Mouse (Mus musculus) CH12.LX (cell line): ENCODE measurements around the gene Slit2.

Source experiments
- CHD1 ChIP-seq: IDR thresholded peaks from 2 replicates; pipeline ENCODE4 v1.6.1; 2012; ENCODE audit warnings: low read depth, low read length, improper control_type of control experiment, inconsistent platforms
- CHD2 ChIP-seq: IDR thresholded peaks from 2 replicates; pipeline ENCODE4 v1.6.1; 2011; ENCODE audit warnings: low read length, improper control_type of control experiment
- CTCF ChIP-seq, 2 experiments: IDR thresholded peaks in 1 of 2; conservative IDR thresholded peaks in 1 of 2; 2 replicates each; pipeline ENCODE4 v1.5.1; 2011 to 2012; ENCODE audit warnings: low read depth in 2 of 2, low read length in 2 of 2, improper control_type of control experiment in 1 of 2, inconsistent platforms in 1 of 2, mild to moderate bottlenecking in 1 of 2, moderate library complexity in 1 of 2
- E2F4 ChIP-seq: IDR thresholded peaks from 2 replicates; pipeline ENCODE4 v1.6.1; 2011; ENCODE audit warnings: low read depth, low read length, improper control_type of control experiment; ENCODE audit not compliant: insufficient replicate concordance
- EP300 ChIP-seq: IDR thresholded peaks from 2 replicates; pipeline ENCODE4 v1.6.1; 2011; ENCODE audit warnings: low read length, improper control_type of control experiment
- KAT2A ChIP-seq: IDR thresholded peaks from 2 replicates; pipeline ENCODE4 v1.6.1; 2012; ENCODE audit warnings: low read length, improper control_type of control experiment, inconsistent platforms; ENCODE audit not compliant: insufficient replicate concordance
- MAX ChIP-seq: IDR thresholded peaks from 2 replicates; pipeline ENCODE4 v1.6.1; 2011; ENCODE audit warnings: low read length, improper control_type of control experiment
- MXI1 ChIP-seq: IDR thresholded peaks from 2 replicates; pipeline ENCODE4 v1.6.1; 2011; ENCODE audit warnings: mild to moderate bottlenecking, low read depth, low read length, improper control_type of control experiment
- MYC ChIP-seq: IDR thresholded peaks from 2 replicates; pipeline ENCODE4 v1.6.1; 2011; ENCODE audit warnings: low read depth, mild to moderate bottlenecking, improper control_type of control experiment, low read length
- POLR2A ChIP-seq: IDR thresholded peaks from 2 replicates; pipeline ENCODE4 v1.6.1; 2011; ENCODE audit warnings: low read depth, mild to moderate bottlenecking, improper control_type of control experiment, low read length
- SIN3A ChIP-seq: IDR thresholded peaks from 2 replicates; pipeline ENCODE4 v1.6.1; 2012; ENCODE audit warnings: low read length, improper control_type of control experiment, inconsistent platforms
- TBP ChIP-seq: conservative IDR thresholded peaks from 2 replicates; pipeline ENCODE4 v1.6.1; 2011; ENCODE audit warnings: low read depth, low read length, improper control_type of control experiment
- USF2 ChIP-seq: conservative IDR thresholded peaks from 2 replicates; pipeline ENCODE4 v1.6.1; 2011; ENCODE audit warnings: low read depth, low read length, improper control_type of control experiment
- ZKSCAN1 ChIP-seq: IDR thresholded peaks from 2 replicates; pipeline ENCODE4 v1.6.1; 2012; ENCODE audit warnings: low read depth, inconsistent platforms, low read length, improper control_type of control experiment, borderline replicate concordance

DNA sequence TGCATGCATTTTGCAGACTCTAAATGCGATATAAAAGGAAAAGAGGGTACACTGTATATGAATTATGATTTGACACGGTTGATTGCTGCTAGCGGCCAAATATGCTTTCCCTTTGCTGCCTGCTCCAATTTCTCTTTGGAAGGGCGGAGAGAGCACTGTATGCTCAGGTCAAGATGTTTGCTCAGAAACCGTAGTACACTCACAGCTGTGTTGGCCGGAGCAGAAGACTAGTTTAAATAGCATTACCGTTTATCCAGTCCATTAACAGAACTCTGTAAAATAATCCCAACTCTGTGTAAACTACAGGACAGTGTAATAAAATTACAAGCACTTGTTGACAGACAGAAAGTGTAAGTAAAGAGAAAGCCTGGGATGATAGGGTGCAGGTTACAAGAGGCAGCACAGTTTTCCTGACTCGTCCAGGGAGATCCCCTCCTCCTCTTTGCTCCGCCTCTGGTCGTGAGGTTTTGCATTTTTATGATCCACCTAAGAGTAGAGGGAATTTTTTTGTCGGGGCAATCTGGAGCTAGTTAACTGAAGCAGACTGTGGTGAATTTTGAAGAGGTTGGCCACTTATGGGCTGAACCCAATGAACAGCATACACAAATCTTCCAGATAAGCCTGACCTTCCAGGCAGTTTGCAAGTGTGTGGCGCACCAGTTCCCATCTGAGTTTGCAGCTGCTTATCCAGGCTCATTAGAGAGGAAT lies 20.9 kb downstream of the Slit2 start:
- no peak for TF ChIP-seq CTCF (conservative IDR thresholded peaks at IDR 0.05 in 1 of 2, IDR thresholded peaks at IDR 0.05 in 1 of 2; ENCODE audit: low read depth in 2 of 2, low read length in 2 of 2)
- TF ChIP-seq E2F4 = no peak
- no peak for TF ChIP-seq SIN3A
- no peak for TF ChIP-seq USF2
- TF ChIP-seq POLR2A = no peak
- TF ChIP-seq EP300 = no peak
- TF ChIP-seq MYC = no peak
- TF ChIP-seq TBP = no peak
- TF ChIP-seq CHD2 = no peak
- TF ChIP-seq ZKSCAN1 = no peak
- TF ChIP-seq MAX = no peak
- TF ChIP-seq CHD1 = no peak
- TF ChIP-seq KAT2A = no peak
- no peak for TF ChIP-seq MXI1
